Mouse (Mus musculus) ovary, adult 2 months (tissue): ENCODE measurements around the gene Gm9112. TPM values are rescaled to one million over a fixed set of nuclear protein-coding genes. Genes with fewer than 3 reads are reported as not detected.

ENCODE experiments used
- polyA plus RNA-seq: library from polyadenylated mRNA; depleted of rRNA; stranded (reverse); fragments of >200 nt; gene quantifications from 2 replicates; pipeline ENCODE4 v1.2.3, GENCODE M21; 2012; rRNA removed

Gene Gm9112
- polyA plus RNA-seq = not detected in 2 replicates

GRCm38 (mm10) chrX:102707535-102707934 lies at the start of gene Gm9112, which contains the start of gene Dmrtc1b:
Gene Gm9112 (minus strand): TSS chrX:102707635.
Gene Dmrtc1b (plus strand): TSS chrX:102707865.

GRCm38 (mm10) chrX:102686872-102687271 lies 20.6 kb downstream of the Gm9112 start, which contains the start of gene Gm3880:
Gene Gm3880 (minus strand): TSS chrX:102686972.

Other genes with a start within 250 kb of the Gm9112 start
- gene Hdac8, start 202.3 kb downstream of the Gm9112 start, polyA plus RNA-seq = 4.2 and 5.3 TPM in 2 replicates
- 8.1 and 9.7 TPM in 2 replicates for gene Phka1, start 63.4 kb downstream of the Gm9112 start, polyA plus RNA-seq
- not detected in 2 replicates for gene Gm3880, start 20.7 kb downstream of the Gm9112 start, polyA plus RNA-seq
- gene Dmrtc1b, start 230 bp upstream of the Gm9112 start, polyA plus RNA-seq = not detected in 2 replicates
- gene Dmrtc1c1, start 95.3 kb upstream of the Gm9112 start, polyA plus RNA-seq = not detected in 2 replicates
- gene Dmrtc1c2, start 147.0 kb upstream of the Gm9112 start, polyA plus RNA-seq = not detected in 2 replicates
- gene 1700031F05Rik, start 160.3 kb upstream of the Gm9112 start, polyA plus RNA-seq = not detected in 2 replicates
- gene Dmrtc1a, start 201.1 kb upstream of the Gm9112 start, polyA plus RNA-seq = 1.6 and 2.2 TPM in 2 replicates
- not detected in 2 replicates for gene 1700011M02Rik, start 201.3 kb upstream of the Gm9112 start, polyA plus RNA-seq
- not detected in 2 replicates for gene 1700018G05Rik, start 220.7 kb upstream of the Gm9112 start, polyA plus RNA-seq